Mouse (Mus musculus) spleen, postnatal 14 days (tissue): ENCODE data around the gene Atrnl1.

Source experiments
- DNase-seq, 2 experiments: peaks; one replicate each; pipeline ENCODE4 v3.0.0; 2021 to 2022; ENCODE audit warnings: low spot score in 2 of 2

The Atrnl1 gene

GRCm38 (mm10) chr19:57926164-57926860 is 315.5 kb downstream of the Atrnl1 start:
- no peak for DNase-seq

GRCm38 (mm10) chr19:57926941-57927471 is 316.2 kb downstream of the Atrnl1 start:
- DNase-seq = no peak

- DNase-seq = no peak
Measured at GRCm38 (mm10) chr19:57927566-57928523, 317.0 kb downstream of the Atrnl1 start.

- no peak for DNase-seq
Measured at GRCm38 (mm10) chr19:57931626-57932025, 320.8 kb downstream of the Atrnl1 start.

- DNase-seq = no peak
Measured at GRCm38 (mm10) chr19:57936865-57937264, 326.0 kb downstream of the Atrnl1 start.

- no peak for DNase-seq
Measured at GRCm38 (mm10) chr19:57939166-57939565, 328.3 kb downstream of the Atrnl1 start.

- no peak for DNase-seq
Measured at GRCm38 (mm10) chr19:57941529-57941928, 330.7 kb downstream of the Atrnl1 start.

GRCm38 (mm10) chr19:57942281-57942680 is 331.4 kb downstream of the Atrnl1 start:
- no peak for DNase-seq

GRCm38 (mm10) chr19:57943308-57943707 is 332.5 kb downstream of the Atrnl1 start:
- no peak for DNase-seq

GRCm38 (mm10) chr19:57944680-57945079 is 333.8 kb downstream of the Atrnl1 start:
- no peak for DNase-seq

GRCm38 (mm10) chr19:57945626-57946250 is 334.9 kb downstream of the Atrnl1 start:
- no peak for DNase-seq

- DNase-seq = no peak
Measured at GRCm38 (mm10) chr19:57948489-57948888, 337.7 kb downstream of the Atrnl1 start.

GRCm38 (mm10) chr19:57949260-57949917 is 338.6 kb downstream of the Atrnl1 start:
- no peak for DNase-seq

GRCm38 (mm10) chr19:57954131-57954530 is 343.3 kb downstream of the Atrnl1 start:
- DNase-seq = no peak

GRCm38 (mm10) chr19:57956459-57956858 is 345.6 kb downstream of the Atrnl1 start:
- no peak for DNase-seq

- DNase-seq = no peak
Measured at GRCm38 (mm10) chr19:57957363-57957762, 346.5 kb downstream of the Atrnl1 start.

GRCm38 (mm10) chr19:57958154-57958553 is 347.3 kb downstream of the Atrnl1 start:
- no peak for DNase-seq

GRCm38 (mm10) chr19:57958726-57959125 is 347.9 kb downstream of the Atrnl1 start:
- DNase-seq = no peak

- no peak for DNase-seq
Measured at GRCm38 (mm10) chr19:57961321-57961720, 350.5 kb downstream of the Atrnl1 start.

GRCm38 (mm10) chr19:57961738-57962640 is 351.2 kb downstream of the Atrnl1 start:
- no peak for DNase-seq
